Mouse (Mus musculus) forebrain, embryonic 15.5 days (tissue): ENCODE measurements at regions not wholly inside any gene's neighbourhood (a gene's known extent, or its start where the extent isn't known, plus 50 kb on each side); places are given as distances from the start of the nearest gene placed in this dataset.

Source experiments
- ATAC-seq: fragments of 200-750 bp; cut with Nextera tagmentation; replicated peaks from 2 replicates; pipeline ENCODE4 v1.8.0; 2017; ENCODE audit warnings: mild to moderate bottlenecking, moderate TSS enrichment, moderate library complexity
- H3K27ac ChIP-seq: fragments of 300-500 bp; sonication (generic); replicated peaks from 2 replicates; pipeline ENCODE4 v1.5.1; 2015; ENCODE audit warnings: mild to moderate bottlenecking, inconsistent platforms
- H3K27me3 ChIP-seq: fragments of 300-500 bp; sonication (generic); 2 replicates; pipeline ENCODE4 v1.6.1; 2015; ENCODE audit warnings: inconsistent platforms
- H3K36me3 ChIP-seq: fragments of 300-500 bp; sonication (generic); 2 replicates; pipeline ENCODE4 v1.6.1; 2015; ENCODE audit warnings: mild to moderate bottlenecking, inconsistent platforms
- H3K4me1 ChIP-seq: fragments of 300-500 bp; sonication (generic); 2 replicates; pipeline ENCODE4 v1.6.1; 2015; ENCODE audit warnings: inconsistent platforms
- H3K4me2 ChIP-seq: fragments of 300-500 bp; sonication (generic); replicated peaks from 2 replicates; pipeline ENCODE4 v1.6.1; 2015; ENCODE audit warnings: mild to moderate bottlenecking, inconsistent platforms
- H3K4me3 ChIP-seq: fragments of 300-500 bp; sonication (generic); 2 replicates; pipeline ENCODE4 v1.5.1; 2015; ENCODE audit warnings: mild to moderate bottlenecking, inconsistent platforms
- H3K9ac ChIP-seq: fragments of 300-500 bp; sonication (generic); replicated peaks from 2 replicates; pipeline ENCODE4 v1.6.1; 2015; ENCODE audit warnings: mild to moderate bottlenecking, inconsistent platforms
- H3K9me3 ChIP-seq: fragments of 300-500 bp; sonication (generic); 2 replicates; pipeline ENCODE4 v1.6.1; 2016; ENCODE audit warnings: inconsistent platforms
- WGBS: fragments of 180-500 bp; shearing (Covaris S2); methylation state at CpG from one replicate; pipeline ENCODE4 v1.1.7; 2015; ENCODE audit warnings: mixed read lengths; 5-methylcytosine and 5-hydroxymethylcytosine counted together

GRCm38 (mm10) chrX:162278834-162279708 is 119.5 kb upstream of the Nhs start:
- H3K36me3 ChIP-seq = no peaks in the 10 kb centered on the region
- H3K27ac ChIP-seq = no peak overlapping the region
- H3K4me1 ChIP-seq = no peaks in the 10 kb centered on the region
- no peak overlapping the region for H3K4me3 ChIP-seq
- peak; percentile 46; the same call in 1 of the 2 replicates for ATAC-seq
- H3K27me3 ChIP-seq = no peaks in the 10 kb centered on the region
- H3K9me3 ChIP-seq = no peaks in the 10 kb centered on the region
- H3K9ac ChIP-seq = no peak overlapping the region
- 50% methylated on average over 14 of the region's 14 CpGs for WGBS
- H3K4me2 ChIP-seq = no peak overlapping the region

DNA sequence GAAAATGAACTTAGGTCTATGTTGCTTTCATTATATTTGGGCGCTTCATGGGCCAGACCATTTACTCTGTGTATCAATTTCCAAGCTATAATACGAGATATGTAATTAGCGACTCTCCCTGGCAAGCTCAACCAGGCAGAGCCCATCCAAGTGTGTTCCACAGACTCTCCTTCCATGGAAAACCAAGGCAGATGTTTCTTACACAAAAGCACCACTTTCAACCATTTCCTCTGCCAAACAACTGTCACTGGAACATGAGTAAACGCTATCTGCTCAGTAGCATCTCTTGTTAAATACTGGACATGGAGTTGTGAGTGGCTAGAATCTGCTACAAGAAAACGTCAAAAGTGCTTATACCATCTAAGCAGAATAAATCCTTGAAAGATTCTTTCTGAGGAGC is 115.1 kb upstream of the Nhs start:
- Histone ChIP-seq H3K27me3 (no peaks in the 10 kb centered on the region), H3K27ac (no peak overlapping the region), H3K9ac (no peak overlapping the region), H3K4me3 (no peak overlapping the region), H3K4me1 (no peaks in the 10 kb centered on the region), H3K4me2 (no peak overlapping the region), H3K36me3 (no peaks in the 10 kb centered on the region), H3K9me3 (no peaks in the 10 kb centered on the region)
- no peak for ATAC-seq
- WGBS = 79% methylated on average over 5 of the region's 5 CpGs

DNA sequence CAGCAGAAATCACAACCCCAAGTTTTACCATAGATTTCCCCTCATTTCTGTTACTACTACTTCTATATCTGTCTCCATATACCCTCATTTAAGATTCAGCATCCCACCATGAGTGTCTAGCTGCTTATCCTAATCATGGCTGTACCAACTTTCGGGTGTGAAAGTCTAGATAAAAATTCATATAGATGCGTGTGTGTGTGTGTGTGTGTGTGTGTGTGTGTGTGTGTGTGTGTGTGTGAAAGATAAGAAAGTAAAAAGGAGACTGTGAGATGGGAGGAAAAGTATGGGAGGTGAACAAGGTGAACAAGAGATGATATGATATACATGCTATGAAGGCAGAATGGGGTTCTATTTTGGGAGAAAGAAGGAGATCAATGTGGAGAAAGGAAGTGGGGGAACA is 111.7 kb upstream of the Nhs start:
- no peaks in the 10 kb centered on the region for H3K36me3 ChIP-seq
- H3K4me3 ChIP-seq = no peak overlapping the region
- no peak for ATAC-seq
- H3K4me1 ChIP-seq = no peaks in the 10 kb centered on the region
- no peak overlapping the region for H3K4me2 ChIP-seq
- no peaks in the 10 kb centered on the region for H3K9me3 ChIP-seq
- no peak overlapping the region for H3K9ac ChIP-seq
- no peak overlapping the region for H3K27ac ChIP-seq
- 80% methylated on average over 2 of the region's 2 CpGs for WGBS
- H3K27me3 ChIP-seq = no peaks in the 10 kb centered on the region

GRCm38 (mm10) chrX:162268918-162269317 is 109.4 kb upstream of the Nhs start:
- no peaks in the 10 kb centered on the region for H3K27me3 ChIP-seq
- no peak overlapping the region for H3K27ac ChIP-seq
- no peaks in the 10 kb centered on the region for H3K36me3 ChIP-seq
- H3K9ac ChIP-seq = no peak overlapping the region
- no peak for ATAC-seq
- no peaks in the 10 kb centered on the region for H3K4me1 ChIP-seq
- no peak overlapping the region for H3K4me3 ChIP-seq
- WGBS = 94% methylated on average over 1 of the region's 1 CpGs
- H3K9me3 ChIP-seq = no peaks in the 10 kb centered on the region
- no peak overlapping the region for H3K4me2 ChIP-seq

DNA sequence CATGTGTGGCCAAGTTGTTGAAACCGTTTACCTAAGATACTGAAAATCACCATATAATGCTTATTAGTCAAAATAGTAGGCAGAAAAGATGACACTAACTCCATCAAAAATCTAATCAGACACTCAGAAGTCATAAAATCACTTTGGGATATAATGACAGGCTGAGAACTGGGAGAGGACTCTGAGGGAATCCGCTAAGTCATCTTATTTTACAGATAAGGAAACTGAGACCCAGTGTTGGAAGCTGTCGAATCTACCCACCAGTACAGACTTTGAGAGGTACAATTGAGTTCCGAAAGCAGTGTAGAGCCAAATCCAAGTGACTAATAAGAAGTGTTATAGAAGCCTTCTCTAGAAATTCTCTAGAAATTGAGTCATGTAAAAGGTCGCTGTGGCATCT is 108.6 kb upstream of the Nhs start:
- no peaks in the 10 kb centered on the region for H3K36me3 ChIP-seq
- H3K27me3 ChIP-seq = no peaks in the 10 kb centered on the region
- H3K9me3 ChIP-seq = no peaks in the 10 kb centered on the region
- no peak overlapping the region for H3K27ac ChIP-seq
- no peaks in the 10 kb centered on the region for H3K4me1 ChIP-seq
- H3K9ac ChIP-seq = no peak overlapping the region
- WGBS = 76% methylated on average over 5 of the region's 5 CpGs
- no peak overlapping the region for H3K4me2 ChIP-seq
- H3K4me3 ChIP-seq = no peak overlapping the region
- no peak for ATAC-seq

GRCm38 (mm10) chrX:162267679-162268078 is 108.1 kb upstream of the Nhs start:
- Histone ChIP-seq H3K4me2 (no peak overlapping the region), H3K36me3 (no peaks in the 10 kb centered on the region), H3K9ac (no peak overlapping the region), H3K27ac (no peak overlapping the region), H3K9me3 (no peaks in the 10 kb centered on the region), H3K4me1 (no peaks in the 10 kb centered on the region), H3K27me3 (no peaks in the 10 kb centered on the region), H3K4me3 (no peak overlapping the region)
- WGBS = 33% methylated on average over 1 of the region's 1 CpGs
- no peak for ATAC-seq

GRCm38 (mm10) chrX:162266769-162267168 is 107.2 kb upstream of the Nhs start:
- Histone ChIP-seq H3K4me1 (no peaks in the 10 kb centered on the region), H3K9me3 (no peaks in the 10 kb centered on the region), H3K9ac (no peak overlapping the region), H3K36me3 (no peaks in the 10 kb centered on the region), H3K27ac (no peak overlapping the region), H3K4me3 (no peak overlapping the region), H3K27me3 (no peaks in the 10 kb centered on the region), H3K4me2 (no peak overlapping the region)
- peak; percentile 72 for ATAC-seq
- WGBS = 17% methylated on average over 1 of the region's 1 CpGs

- ATAC-seq = peak; percentile 53; the same call in 1 of the 2 replicates
- WGBS = 55% methylated on average over 3 of the region's 3 CpGs
- Histone ChIP-seq H3K36me3 (no peaks in the 10 kb centered on the region), H3K9me3 (no peaks in the 10 kb centered on the region), H3K4me1 (no peaks in the 10 kb centered on the region), H3K4me2 (no peak overlapping the region), H3K27me3 (no peaks in the 10 kb centered on the region), H3K9ac (no peak overlapping the region), H3K27ac (no peak overlapping the region), H3K4me3 (no peak overlapping the region)
These were observed 97.9 kb upstream of the Nhs start for GRCm38 (mm10) chrX:162257398-162257797.

DNA sequence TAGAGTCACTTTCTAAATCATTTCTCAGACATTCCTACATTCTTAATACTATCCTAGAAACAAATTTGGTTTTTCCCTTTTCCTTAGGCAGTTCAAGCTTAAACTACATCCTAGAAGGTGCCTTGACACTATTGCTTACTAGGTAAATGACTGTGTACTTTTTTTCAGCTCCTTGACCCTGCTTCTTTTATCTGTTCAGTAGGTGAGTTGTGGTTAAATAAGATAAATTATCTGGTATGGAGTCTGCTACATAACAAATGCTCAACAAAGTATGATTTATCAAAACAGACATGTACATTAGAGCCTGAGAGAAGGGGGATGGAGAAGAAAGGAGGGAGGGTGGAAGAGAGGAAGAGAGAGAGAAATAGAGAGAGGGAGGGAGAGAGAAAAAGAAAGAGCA is 96.3 kb upstream of the Nhs start:
- no peak overlapping the region for H3K27ac ChIP-seq
- ATAC-seq = no peak

DNA sequence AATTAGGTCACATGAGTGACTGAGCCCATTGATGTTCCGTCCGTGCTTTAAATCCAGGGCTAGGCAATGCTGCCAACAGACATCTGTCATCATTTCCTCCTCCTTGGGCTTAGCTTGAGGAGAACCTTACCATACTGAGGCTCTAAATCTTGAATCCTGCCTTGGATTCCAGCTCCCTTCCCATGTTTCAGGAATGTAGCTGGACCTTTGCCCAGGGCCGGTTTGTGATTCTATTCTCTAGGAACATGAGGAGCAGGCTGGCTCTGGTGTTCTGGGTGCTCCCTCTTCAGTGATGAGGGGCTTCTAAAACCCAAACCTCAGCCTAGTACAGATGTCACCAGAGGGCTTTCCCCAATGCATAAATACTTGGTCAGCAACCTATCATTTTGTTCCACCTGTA is 81.8 kb upstream of the Nhs start:
- Histone ChIP-seq H3K4me1 (no peaks in the 10 kb centered on the region), H3K4me2 (no peak overlapping the region), H3K9me3 (no peaks in the 10 kb centered on the region), H3K9ac (no peak overlapping the region), H3K36me3 (no peaks in the 10 kb centered on the region), H3K4me3 (no peak overlapping the region), H3K27ac (no peak overlapping the region), H3K27me3 (no peaks in the 10 kb centered on the region)
- no peak for ATAC-seq
- 45% methylated on average over 3 of the region's 3 CpGs for WGBS

More for the DNA sequence above, 96.3 kb upstream of the Nhs start:
- Histone ChIP-seq H3K9me3 (no peaks in the 10 kb centered on the region), H3K36me3 (no peaks in the 10 kb centered on the region), H3K9ac (no peak overlapping the region), H3K27me3 (no peaks in the 10 kb centered on the region), H3K4me2 (no peak overlapping the region), H3K4me1 (no peaks in the 10 kb centered on the region), H3K4me3 (no peak overlapping the region)

GRCm38 (mm10) chrX:162235552-162235951 is 76.0 kb upstream of the Nhs start:
- Histone ChIP-seq H3K27ac (no peak overlapping the region), H3K9me3 (no peaks in the 10 kb centered on the region), H3K9ac (no peak overlapping the region), H3K36me3 (no peaks in the 10 kb centered on the region), H3K4me1 (no peaks in the 10 kb centered on the region), H3K4me3 (no peak overlapping the region), H3K4me2 (no peak overlapping the region), H3K27me3 (no peaks in the 10 kb centered on the region)
- 87% methylated on average over 5 of the region's 5 CpGs for WGBS
- ATAC-seq = no peak

DNA sequence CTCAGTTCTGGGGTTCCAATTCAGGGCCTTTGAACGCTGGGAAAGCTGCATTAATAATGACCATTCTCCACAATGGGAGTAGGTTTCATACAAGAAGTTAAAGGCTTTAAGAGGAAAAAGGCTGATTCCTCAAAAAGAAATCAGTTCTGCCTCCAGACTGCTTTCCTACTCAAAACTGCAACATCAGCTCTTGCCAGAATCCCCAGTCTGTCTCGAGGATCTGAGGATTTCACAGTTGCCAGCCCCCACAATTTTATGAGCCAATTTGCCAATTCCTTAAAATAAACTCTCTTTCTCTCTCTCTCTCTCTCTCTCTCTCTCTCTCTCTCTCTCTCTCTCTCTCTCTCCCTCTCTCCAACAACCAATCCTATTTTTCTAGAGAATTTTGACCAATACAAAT is 51.3 kb upstream of the Nhs start:
- WGBS = 53% methylated on average over 2 of the region's 2 CpGs
- Histone ChIP-seq H3K9me3 (no peaks in the 10 kb centered on the region), H3K9ac (no peak overlapping the region), H3K27ac (no peak overlapping the region), H3K27me3 (no peaks in the 10 kb centered on the region), H3K36me3 (no peaks in the 10 kb centered on the region), H3K4me2 (no peak overlapping the region), H3K4me3 (no peak overlapping the region), H3K4me1 (no peaks in the 10 kb centered on the region)
- ATAC-seq = no peak
